Mouse (Mus musculus) MEL (cell line): Measurements from ENCODE around the gene Zfr. TPM values are rescaled to one million over a fixed set of nuclear protein-coding genes. Genes with fewer than 3 reads are reported as not detected.

ENCODE experiments used
- DNase-seq: peaks from one replicate; pipeline ENCODE4 v3.0.0; 2011; ENCODE audit warnings: low read depth, low spot score
- H3K27ac ChIP-seq: 2 replicates; pipeline ENCODE4 v1.5.1; 2012; ENCODE audit warnings: low read depth, mild to moderate bottlenecking, control low read depth, low read length, moderate library complexity; ENCODE audit not compliant: control insufficient read depth
- H3K27me3 ChIP-seq, 2 experiments: fragments of 150-350 bp in 1 of 2; sonication (generic) in 1 of 2; 2 replicates each; pipeline ENCODE4 v1.6.1; 2012; ENCODE audit warnings: low read length in 2 of 2, mild to moderate bottlenecking in 2 of 2, improper control_type of control experiment in 1 of 2, moderate library complexity in 1 of 2; ENCODE audit not compliant: insufficient read depth in 2 of 2, control insufficient read depth in 1 of 2
- H3K36me3 ChIP-seq, 2 experiments: 2 replicates each; pipeline ENCODE4 v1.6.1; 2012 to 2014; ENCODE audit warnings: low read length in 2 of 2, improper control_type of control experiment in 1 of 2, inconsistent platforms in 1 of 2, mild to moderate bottlenecking in 1 of 2; ENCODE audit not compliant: insufficient read depth in 2 of 2, control insufficient read depth in 1 of 2
- H3K4me1 ChIP-seq, 2 experiments: fragments of 150-350 bp in 1 of 2; sonication (generic) in 1 of 2; 2 replicates each; pipeline ENCODE4 v1.6.1; 2012; ENCODE audit warnings: low read length in 2 of 2, improper control_type of control experiment in 1 of 2, mild to moderate bottlenecking in 1 of 2; ENCODE audit not compliant: insufficient read depth in 2 of 2, control insufficient read depth in 1 of 2
- H3K4me3 ChIP-seq, 2 experiments: fragments of 150-350 bp in 1 of 2; sonication (generic) in 1 of 2; 2 replicates each; pipeline ENCODE4 v1.5.1; 2012; ENCODE audit warnings: low read depth in 2 of 2, low read length in 2 of 2, mild to moderate bottlenecking in 2 of 2, moderate library complexity in 2 of 2, control low read depth in 1 of 2, improper control_type of control experiment in 1 of 2; ENCODE audit not compliant: control insufficient read depth in 1 of 2, insufficient read depth in 1 of 2
- H3K79me2 ChIP-seq: 2 replicates; pipeline ENCODE4 v1.6.1; 2012; ENCODE audit warnings: mild to moderate bottlenecking, low read length, moderate library complexity; ENCODE audit not compliant: control insufficient read depth, poor library complexity, insufficient read depth
- H3K9ac ChIP-seq: 2 replicates; pipeline ENCODE4 v1.6.1; 2012; ENCODE audit warnings: low read depth, mild to moderate bottlenecking, control low read depth, low read length, moderate library complexity; ENCODE audit not compliant: control insufficient read depth, poor library complexity, severe bottlenecking
- H3K9me3 ChIP-seq: fragments of 150-350 bp; sonication (generic); replicated peaks from 2 replicates; pipeline ENCODE4 v1.6.1; 2012; ENCODE audit warnings: mild to moderate bottlenecking, low read length, improper control_type of control experiment, moderate library complexity; ENCODE audit not compliant: insufficient read depth
- BHLHE40 ChIP-seq: IDR thresholded peaks from 2 replicates; pipeline ENCODE4 v1.6.1; 2012; ENCODE audit warnings: low read depth, mild to moderate bottlenecking, inconsistent platforms, low read length, improper control_type of control experiment, borderline replicate concordance
- CHD1 ChIP-seq: IDR thresholded peaks from 2 replicates; pipeline ENCODE4 v1.6.1; 2012; ENCODE audit warnings: low read depth, mild to moderate bottlenecking, inconsistent platforms, low read length, improper control_type of control experiment
- CHD2 ChIP-seq: IDR thresholded peaks from 2 replicates; pipeline ENCODE4 v1.6.1; 2011; ENCODE audit warnings: low read length, improper control_type of control experiment
- ETS1 ChIP-seq: IDR thresholded peaks from 2 replicates; pipeline ENCODE4 v1.6.1; 2012; ENCODE audit warnings: low read depth, mild to moderate bottlenecking, inconsistent platforms, low read length, improper control_type of control experiment, moderate library complexity
- GABPA ChIP-seq: IDR thresholded peaks from 2 replicates; pipeline ENCODE4 v1.6.1; 2012; ENCODE audit warnings: low read depth, mild to moderate bottlenecking, inconsistent platforms, low read length, improper control_type of control experiment, moderate library complexity
- KAT2A ChIP-seq: conservative IDR thresholded peaks from 2 replicates; pipeline ENCODE4 v1.6.1; 2012; ENCODE audit warnings: low read depth, low read length, improper control_type of control experiment, inconsistent platforms
- MEF2A ChIP-seq: IDR thresholded peaks from 2 replicates; pipeline ENCODE4 v1.6.1; 2014; ENCODE audit warnings: low read depth, mild to moderate bottlenecking, inconsistent platforms, low read length, improper control_type of control experiment; ENCODE audit not compliant: poor library complexity, insufficient replicate concordance, severe bottlenecking; ENCODE audit errors: extremely low read depth
- MYC ChIP-seq: IDR thresholded peaks from 2 replicates; pipeline ENCODE4 v1.6.1; 2011; ENCODE audit warnings: low read depth, mild to moderate bottlenecking, low read length, improper control_type of control experiment, moderate library complexity
- NELFE ChIP-seq: IDR thresholded peaks from 2 replicates; pipeline ENCODE4 v1.6.1; 2011; ENCODE audit warnings: low read depth, low read length, improper control_type of control experiment
- NRF1 ChIP-seq: IDR thresholded peaks from 2 replicates; pipeline ENCODE4 v1.6.1; 2014; ENCODE audit warnings: low read depth, mild to moderate bottlenecking, inconsistent platforms, low read length, improper control_type of control experiment, moderate library complexity; ENCODE audit not compliant: poor library complexity, insufficient read depth, severe bottlenecking
- POLR2A ChIP-seq, 2 experiments: IDR thresholded peaks; 2 replicates each; pipeline ENCODE4 v1.6.1; 2011 to 2012; ENCODE audit warnings: low read length in 2 of 2, mild to moderate bottlenecking in 2 of 2, control low read depth in 1 of 2, improper control_type of control experiment in 1 of 2, low read depth in 1 of 2, moderate library complexity in 1 of 2; ENCODE audit not compliant: control insufficient read depth in 1 of 2, insufficient read depth in 1 of 2, poor library complexity in 1 of 2
- RAD21 ChIP-seq: IDR thresholded peaks from 2 replicates; pipeline ENCODE4 v1.6.1; 2011; ENCODE audit warnings: mild to moderate bottlenecking, low read depth, low read length, improper control_type of control experiment
- RCOR1 ChIP-seq: IDR thresholded peaks from 2 replicates; pipeline ENCODE4 v1.6.1; 2012; ENCODE audit warnings: low read depth, mild to moderate bottlenecking, inconsistent platforms, low read length, improper control_type of control experiment
- SMC3 ChIP-seq: IDR thresholded peaks from 2 replicates; pipeline ENCODE4 v1.6.1; 2011; ENCODE audit warnings: low read depth, low read length, improper control_type of control experiment
- TBP ChIP-seq: IDR thresholded peaks from 2 replicates; pipeline ENCODE4 v1.8.0; 2011; ENCODE audit warnings: low read depth, low read length, improper control_type of control experiment
- TCF12 ChIP-seq: IDR thresholded peaks from 2 replicates; pipeline ENCODE4 v1.6.1; 2014; ENCODE audit warnings: low read depth, mild to moderate bottlenecking, inconsistent platforms, low read length, improper control_type of control experiment, moderate library complexity
- USF1 ChIP-seq: IDR thresholded peaks from 2 replicates; pipeline ENCODE4 v1.6.1; 2014; ENCODE audit warnings: low read depth, mild to moderate bottlenecking, inconsistent platforms, low read length, improper control_type of control experiment, moderate library complexity
- ZC3H11A ChIP-seq: IDR thresholded peaks from 2 replicates; pipeline ENCODE4 v1.6.1; 2012; ENCODE audit warnings: low read depth, mild to moderate bottlenecking, inconsistent platforms, low read length, improper control_type of control experiment
- ZKSCAN1 ChIP-seq: IDR thresholded peaks from 2 replicates; pipeline ENCODE4 v1.6.1; 2012; ENCODE audit warnings: low read depth, mild to moderate bottlenecking, inconsistent platforms, low read length, improper control_type of control experiment, moderate library complexity
- polyA plus RNA-seq, 2 experiments: library from polyadenylated mRNA; stranded (reverse) in 1 of 2; unstranded in 1 of 2; fragments of >175 nt in 1 of 2; fragments of >200 nt in 1 of 2; gene quantifications; 2 replicates each; pipeline versions ENCODE4 v1.2.1 to v1.2.4; 2012; ENCODE audit warnings: low replicate concordance in 2 of 2, low read depth in 1 of 2; ENCODE audit not compliant: insufficient read length in 2 of 2, insufficient read depth in 1 of 2, missing spikeins in 1 of 2
- total RNA-seq: library from RNA; depleted of rRNA; stranded (reverse); fragments of 300-350 nt; gene quantifications from 2 replicates; pipeline ENCODE4 v1.2.3, GENCODE M21; 2012

The Zfr gene
- total and polyA plus RNA-seq, 3 experiments: 54.4 to 199 (median 108) TPM

DNA sequence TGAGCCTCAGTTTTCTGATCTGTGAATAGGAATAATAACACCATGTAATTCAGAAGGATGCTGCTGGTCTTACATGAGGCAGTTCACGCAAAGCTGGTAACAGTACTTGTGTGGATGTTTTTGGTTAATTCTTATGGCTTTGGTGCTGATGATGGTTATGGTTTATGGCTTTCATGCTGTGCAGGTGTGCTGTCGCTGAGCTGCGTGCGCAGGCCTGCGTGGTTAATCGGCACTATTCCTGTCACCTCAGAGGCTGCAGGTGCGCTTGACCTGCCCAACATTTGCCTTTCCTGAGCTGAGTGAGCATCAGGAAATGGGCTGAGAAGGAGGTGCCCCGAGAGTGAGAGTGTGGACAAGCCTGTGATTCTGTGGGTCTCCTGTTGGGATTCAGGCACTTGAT lies 98.5 kb downstream of the Zfr start:
- H3K4me1 ChIP-seq: peaks cover 0 to 2% of the 10 kb centered on the region in 2 experiments; a peak in 1 of 4 replicates
- no peaks in the 10 kb centered on the region for H3K9me3 ChIP-seq
- DNase-seq: no peak
- H3K9ac ChIP-seq: no peak overlapping the region
- H3K36me3 ChIP-seq: peaks cover 0 to 2% of the 10 kb centered on the region in 2 experiments; a peak in 2 of 4 replicates
- H3K27me3 ChIP-seq: no peaks in the 10 kb centered on the region
- peaks cover 77% of the 10 kb centered on the region for H3K79me2 ChIP-seq
- TF ChIP-seq ZC3H11A (no peak), KAT2A (no peak), TCF12 (no peak), SMC3 (no peak), POLR2A (IDR thresholded peaks at IDR 0.05; ENCODE audit: control insufficient read depth in 1 of 2, insufficient read depth in 1 of 2, low read depth in 1 of 2, low read length in 2 of 2, poor library complexity in 1 of 2) (no peak), GABPA (no peak), TBP (no peak), USF1 (no peak), ZKSCAN1 (no peak)
- no peak overlapping the region for H3K27ac ChIP-seq
- no peak overlapping the region for H3K4me3 ChIP-seq

DNA sequence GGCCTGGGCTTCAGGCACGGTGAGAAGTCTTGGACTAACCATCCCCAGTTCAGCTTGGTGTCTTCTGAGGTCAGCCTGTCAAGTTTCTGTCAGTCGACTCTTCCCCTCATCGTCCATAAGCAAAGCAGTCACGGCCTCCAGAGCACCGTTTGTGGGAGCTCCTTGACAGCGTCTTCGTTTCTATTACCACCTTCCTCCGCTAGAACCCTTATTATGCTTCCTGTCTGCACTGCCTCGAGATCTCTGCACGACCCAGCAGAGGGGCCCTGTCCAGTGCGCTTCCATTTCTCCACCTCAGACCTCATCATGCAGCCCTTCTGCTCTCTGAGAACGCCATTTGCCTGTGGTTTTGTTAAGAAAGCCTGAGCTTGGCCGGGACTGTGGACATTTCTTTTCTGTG lies 99.2 kb downstream of the Zfr start:
- TF ChIP-seq NELFE (no peak), NRF1 (no peak), TBP (no peak), CHD1 (no peak), RAD21 (no peak), GABPA (no peak), TCF12 (no peak), KAT2A (no peak), CHD2 (no peak), MYC (no peak), ETS1 (no peak), BHLHE40 (no peak), MEF2A (no peak), RCOR1 (no peak)
- TF ChIP-seq, all 39 proteins: peak for 0
- H3K9ac ChIP-seq: no peak overlapping the region
- peaks cover 0 to 2% of the 10 kb centered on the region in 2 experiments; a peak in 1 of 4 replicates for H3K36me3 ChIP-seq
- H3K9me3 ChIP-seq: no peaks in the 10 kb centered on the region
- H3K4me1 ChIP-seq: no peaks in the 10 kb centered on the region; a peak in 1 of 4 replicates
- no peak overlapping the region for H3K4me3 ChIP-seq
- no peak overlapping the region for H3K27ac ChIP-seq
- no peaks in the 10 kb centered on the region for H3K27me3 ChIP-seq
- no peak for DNase-seq
- peaks cover 75% of the 10 kb centered on the region for H3K79me2 ChIP-seq
